Mouse (Mus musculus): ENCODE data around the gene Psg16. TPM values are rescaled to one million over a fixed set of nuclear protein-coding genes. Genes with fewer than 3 reads are reported as not detected.

The Psg16 gene
- total and polyA plus RNA-seq, 3 experiments: 0.27 TPM; not detected in 2

DNA sequence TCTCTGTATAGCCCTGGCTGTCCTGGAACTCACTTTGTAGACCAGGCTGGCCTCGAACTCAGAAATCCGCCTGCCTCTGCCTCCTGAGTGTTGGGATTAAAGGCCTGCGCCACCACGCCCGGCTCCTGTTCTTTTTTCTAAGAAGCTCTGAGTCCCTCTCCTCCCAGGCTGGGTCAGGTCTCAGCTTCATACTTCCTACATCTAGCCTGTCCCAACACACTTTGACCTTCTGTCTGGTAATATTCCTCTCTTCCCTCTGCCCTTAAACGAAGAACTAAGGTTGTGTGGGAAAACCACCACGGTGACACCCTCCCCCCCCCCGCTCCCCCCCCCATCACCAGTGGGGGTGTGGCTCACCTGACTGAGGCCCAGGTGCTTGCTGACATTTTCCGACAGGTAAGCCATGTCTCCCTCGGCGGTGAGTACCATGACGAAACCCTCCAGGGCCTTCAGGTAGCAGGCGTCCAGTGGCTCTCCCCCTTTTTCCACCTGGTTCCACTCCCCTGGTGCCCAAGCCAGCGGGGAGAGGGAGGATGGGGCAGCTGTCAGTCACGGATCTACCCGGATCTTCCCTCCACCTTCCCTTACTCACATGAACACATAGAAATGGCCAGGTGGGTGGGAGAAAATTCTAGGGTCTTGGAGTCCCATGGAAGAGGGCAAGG lies 19.4 kb upstream of the Psg16 start:
- DNase-seq (ENCODE audit: extremely low read depth): no peak
- in situ Hi-C loops (cut with MboI; ENCODE audit: low pct_ligation_motif_present, low pct_unique_long_range_greater_than_20kb, low sequenced_read_pairs): no loop called here
- Histone ChIP-seq H3K4me2 (ENCODE audit: insufficient read depth, low read depth, poor library complexity, severe bottlenecking) (no peak overlapping the region), H3K36me3 (replicated peaks in 1 of 2; ENCODE audit: control insufficient read depth in 1 of 2, insufficient read depth in 1 of 2, low read length in 1 of 2) (no peaks in the 10 kb centered on the region), H3K79me2 (replicated peaks; ENCODE audit: control insufficient read depth, extremely low read depth, insufficient read depth, poor library complexity, severe bottlenecking) (no peaks in the 10 kb centered on the region), H3K27ac (ENCODE audit: insufficient read depth, low read depth) (no peak overlapping the region), H3K4me3 (replicated peaks in 1 of 3; ENCODE audit: low read depth in 2 of 3, low read length in 2 of 3, poor library complexity in 1 of 3) (no peak overlapping the region), H3K4me1 (ENCODE audit: control insufficient read depth in 1 of 2, insufficient read depth in 2 of 2) (peaks cover 6 to 35% of the 10 kb centered on the region in 2 experiments), H3K9me3 (replicated peaks; ENCODE audit: low read length) (peaks cover 9% of the 10 kb centered on the region), H3K27me3 (replicated peaks) (no peaks in the 10 kb centered on the region), H3K9ac (ENCODE audit: insufficient read depth, low read depth) (no peak overlapping the region)
- TF ChIP-seq IRF4 (IDR thresholded peaks at IDR 0.05; ENCODE audit: low read depth, low read length) (no peak), ZC3H11A (IDR thresholded peaks at IDR 0.05; ENCODE audit: low read depth, low read length) (no peak)
- dilution Hi-C loops (cut with MboI; ENCODE audit: extremely low pct_ligation_motif_present, extremely low pct_unique_long_range_greater_than_20kb, low sequenced_read_pairs): no loop called here

DNA sequence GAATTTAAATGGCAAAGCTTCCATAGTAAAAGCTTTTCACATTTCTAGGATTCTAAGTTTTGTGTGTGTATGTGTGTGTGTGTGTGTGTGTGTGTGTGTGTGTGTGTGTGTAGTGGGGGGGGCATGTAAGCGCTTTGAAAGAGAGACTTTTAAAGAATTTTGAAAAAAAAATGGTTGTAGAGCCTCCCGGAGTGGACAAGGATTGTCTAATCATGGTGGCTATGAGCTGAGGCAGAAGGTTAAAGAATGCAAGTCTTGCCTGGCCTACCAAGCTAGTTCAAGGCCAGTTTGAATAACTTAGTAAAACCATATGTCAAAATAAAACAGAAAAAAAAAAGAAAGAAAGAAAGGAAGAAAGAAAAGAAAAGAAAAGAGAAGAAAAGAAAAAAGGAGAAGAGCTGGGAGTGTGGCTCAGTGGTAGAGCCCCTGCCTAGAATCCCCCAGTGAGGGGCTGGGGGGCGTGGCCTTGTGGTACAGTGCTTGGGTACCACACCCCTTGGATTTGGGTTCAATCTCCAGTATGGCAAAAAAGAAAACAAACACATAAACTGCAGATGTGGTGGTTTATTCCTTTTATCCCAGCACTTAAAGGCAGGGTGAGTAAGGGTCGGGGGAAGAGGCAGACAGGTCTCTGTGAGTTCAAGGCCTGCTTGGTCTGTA lies 18.4 kb upstream of the Psg16 start:
- in situ Hi-C loops (cut with MboI; ENCODE audit: low pct_ligation_motif_present, low pct_unique_long_range_greater_than_20kb, low sequenced_read_pairs) (no loop called here), dilution Hi-C loops (cut with MboI; ENCODE audit: extremely low pct_ligation_motif_present, extremely low pct_unique_long_range_greater_than_20kb, low sequenced_read_pairs) (no loop called here)
- no peak for TF ChIP-seq E2F4 (IDR thresholded peaks at IDR 0.05; ENCODE audit: insufficient replicate concordance, low read depth, low read length)
- no peak for TF ChIP-seq MAX (IDR thresholded peaks at IDR 0.05; ENCODE audit: low read length)
- TF ChIP-seq CHD2 (IDR thresholded peaks at IDR 0.05; ENCODE audit: low read length): no peak
- no peak for TF ChIP-seq JUND (conservative IDR thresholded peaks at IDR 0.05; ENCODE audit: low read depth, low read length)
- TF ChIP-seq JUN (IDR thresholded peaks at IDR 0.05; ENCODE audit: insufficient read depth, low read depth, low read length): no peak
- TF ChIP-seq MAFK (IDR thresholded peaks at IDR 0.05; ENCODE audit: insufficient replicate concordance, low read length): no peak
- TF ChIP-seq ZNF384 (IDR thresholded peaks at IDR 0.05; ENCODE audit: low read depth, low read length): no peak
- TF ChIP-seq BHLHE40 (IDR thresholded peaks at IDR 0.05; ENCODE audit: low read depth, low read length): no peak
- no peak for TF ChIP-seq ZC3H11A (IDR thresholded peaks at IDR 0.05; ENCODE audit: low read depth, low read length)
- no peak for TF ChIP-seq IRF4 (IDR thresholded peaks at IDR 0.05; ENCODE audit: low read depth, low read length)
- no peak for TF ChIP-seq GABPA (IDR thresholded peaks at IDR 0.05; ENCODE audit: insufficient replicate concordance, low read depth, low read length)
- TF ChIP-seq TCF12 (IDR thresholded peaks at IDR 0.05; ENCODE audit: low read depth, low read length): no peak
- no peak for TF ChIP-seq USF1 (IDR thresholded peaks at IDR 0.05; ENCODE audit: low read depth, low read length)
- no peak for TF ChIP-seq POLR2A (IDR thresholded peaks at IDR 0.05; ENCODE audit: low read depth, low read length)
- no peaks in the 10 kb centered on the region for H3K27me3 ChIP-seq (replicated peaks)
- no peak for DNase-seq (ENCODE audit: extremely low read depth)
- no peak overlapping the region for H3K4me3 ChIP-seq (replicated peaks in 1 of 3; ENCODE audit: low read depth in 2 of 3, low read length in 2 of 3, poor library complexity in 1 of 3)
- H3K4me1 ChIP-seq (ENCODE audit: control insufficient read depth in 1 of 2, insufficient read depth in 2 of 2): peaks cover 12 to 44% of the 10 kb centered on the region in 2 experiments
- no peaks in the 10 kb centered on the region for H3K36me3 ChIP-seq (replicated peaks in 1 of 2; ENCODE audit: control insufficient read depth in 1 of 2, insufficient read depth in 1 of 2, low read length in 1 of 2)
- no peak overlapping the region for H3K4me2 ChIP-seq (ENCODE audit: insufficient read depth, low read depth, poor library complexity, severe bottlenecking)
- no peaks in the 10 kb centered on the region for H3K79me2 ChIP-seq (replicated peaks; ENCODE audit: control insufficient read depth, extremely low read depth, insufficient read depth, poor library complexity, severe bottlenecking)
- no peak overlapping the region for H3K9ac ChIP-seq (ENCODE audit: insufficient read depth, low read depth)
- H3K27ac ChIP-seq (ENCODE audit: insufficient read depth, low read depth): no peak overlapping the region
- peaks cover 9% of the 10 kb centered on the region for H3K9me3 ChIP-seq (replicated peaks; ENCODE audit: low read length)
